Mouse (Mus musculus): ENCODE results near the gene Gm42372.

DNA sequence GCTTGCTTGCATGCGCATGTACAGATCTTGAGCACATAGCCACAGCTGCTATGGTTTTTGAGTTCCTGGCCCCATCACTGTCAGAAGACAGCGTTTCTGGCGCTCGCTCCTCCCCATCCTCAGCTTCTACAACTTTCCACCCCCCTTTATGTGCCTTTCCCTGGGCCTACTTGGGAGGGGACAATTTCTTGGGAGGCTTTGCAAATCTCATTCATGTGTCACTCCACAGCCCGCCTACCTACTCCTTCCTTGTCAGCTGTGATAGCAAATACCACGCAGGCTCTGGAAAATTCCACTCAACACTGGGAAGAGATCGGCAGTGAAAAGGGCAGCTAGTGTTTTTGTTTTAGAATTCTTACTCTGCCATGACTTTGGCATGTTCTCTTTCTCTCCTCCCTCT lies 42.6 kb upstream of the Gm42372 start:
- TF ChIP-seq CTCF (IDR thresholded peaks at IDR 0.05; ENCODE audit: extremely low read depth, insufficient read depth, low read length) (no peak), POLR2A (IDR thresholded peaks at IDR 0.05; ENCODE audit: extremely low read depth, insufficient read depth, low read length) (no peak)

All from cortical plate, adult 2 months (tissue).